Mouse (Mus musculus) neural tube, embryonic 13.5 days (tissue): ENCODE measurements at regions not wholly inside any gene's neighbourhood (a gene's known extent, or its start where the extent isn't known, plus 50 kb on each side); places are given as distances from the start of the nearest gene placed in this dataset.

Source experiments
- ATAC-seq: fragments of 200-750 bp; cut with Nextera tagmentation; 2 replicates; pipeline ENCODE4 v1.8.0; 2017; ENCODE audit warnings: low read depth, mild to moderate bottlenecking, moderate TSS enrichment, moderate library complexity
- H3K27ac ChIP-seq: fragments of 300-500 bp; sonication (generic); replicated peaks from 2 replicates; pipeline ENCODE4 v1.5.1; 2015; ENCODE audit warnings: moderate library complexity, mild to moderate bottlenecking, inconsistent platforms
- H3K27me3 ChIP-seq: fragments of 300-500 bp; sonication (generic); 2 replicates; pipeline ENCODE4 v1.6.1; 2015; ENCODE audit warnings: mild to moderate bottlenecking, inconsistent platforms
- H3K36me3 ChIP-seq: fragments of 300-500 bp; sonication (generic); 2 replicates; pipeline ENCODE4 v1.6.1; 2015; ENCODE audit warnings: mild to moderate bottlenecking, inconsistent platforms
- H3K4me1 ChIP-seq: fragments of 300-500 bp; sonication (generic); replicated peaks from 2 replicates; pipeline ENCODE4 v1.6.1; 2015; ENCODE audit warnings: inconsistent platforms
- H3K4me2 ChIP-seq: fragments of 300-500 bp; sonication (generic); 2 replicates; pipeline ENCODE4 v1.6.1; 2015; ENCODE audit warnings: inconsistent platforms, mild to moderate bottlenecking, moderate library complexity
- H3K4me3 ChIP-seq: fragments of 300-500 bp; sonication (generic); 2 replicates; pipeline ENCODE4 v1.5.1; 2015; ENCODE audit warnings: mild to moderate bottlenecking, inconsistent platforms
- H3K9ac ChIP-seq: fragments of 300-500 bp; sonication (generic); 2 replicates; pipeline ENCODE4 v1.6.1; 2015; ENCODE audit warnings: moderate library complexity, mild to moderate bottlenecking, inconsistent platforms
- H3K9me3 ChIP-seq: fragments of 300-500 bp; sonication (generic); 2 replicates; pipeline ENCODE4 v1.6.1; 2016; ENCODE audit warnings: inconsistent platforms
- WGBS: fragments of 180-500 bp; shearing (Covaris S2); methylation state at CpG from one replicate; pipeline ENCODE4 v1.1.7; 2015; 5-methylcytosine and 5-hydroxymethylcytosine counted together

DNA sequence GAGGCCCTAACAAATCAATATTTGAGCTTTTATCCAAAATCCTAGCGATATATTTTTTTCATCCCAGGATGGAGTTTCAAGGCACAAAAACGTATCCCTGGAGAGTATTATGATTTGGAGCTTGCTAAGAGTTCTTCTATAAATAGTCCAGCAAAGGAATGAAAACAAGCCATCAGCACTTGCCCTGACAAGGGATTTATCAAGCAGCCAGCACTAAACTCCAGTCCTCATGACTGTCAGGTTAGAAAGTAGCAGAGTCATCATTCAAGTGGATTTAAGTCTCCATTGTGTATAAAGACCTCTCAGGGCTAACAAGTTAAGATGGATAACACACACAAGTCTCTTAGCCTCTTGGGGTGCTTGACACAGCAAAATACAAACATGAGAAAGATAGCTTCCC is 148.6 kb upstream of the Ust start:
- Histone ChIP-seq H3K9ac (no peak overlapping the region), H3K4me1 (no peaks in the 10 kb centered on the region), H3K27ac (no peak overlapping the region), H3K27me3 (no peaks in the 10 kb centered on the region), H3K36me3 (no peaks in the 10 kb centered on the region), H3K4me2 (no peak overlapping the region), H3K4me3 (no peak overlapping the region), H3K9me3 (peaks cover 12% of the 10 kb centered on the region)
- WGBS = 78% methylated on average over 2 of the region's 2 CpGs
- no peak for ATAC-seq

DNA sequence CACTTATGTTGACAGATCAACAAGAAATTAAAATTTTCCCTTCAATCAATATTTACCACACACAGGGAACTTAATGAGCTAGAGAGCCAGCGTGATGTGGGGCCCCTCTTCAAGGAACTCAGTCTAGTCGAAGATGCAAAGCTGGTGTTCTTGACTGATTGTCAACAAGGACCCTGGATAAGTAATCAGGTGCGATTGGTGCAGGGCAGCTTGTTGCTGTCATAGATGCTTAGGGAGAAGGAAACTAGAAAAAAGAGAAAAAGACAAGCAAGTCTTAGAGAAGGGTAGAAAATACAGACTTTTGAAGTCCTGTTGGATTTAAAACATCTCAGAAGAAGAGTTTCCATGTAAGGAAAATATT is 140.3 kb upstream of the Ust start:
- H3K27me3 ChIP-seq = no peaks in the 10 kb centered on the region

DNA sequence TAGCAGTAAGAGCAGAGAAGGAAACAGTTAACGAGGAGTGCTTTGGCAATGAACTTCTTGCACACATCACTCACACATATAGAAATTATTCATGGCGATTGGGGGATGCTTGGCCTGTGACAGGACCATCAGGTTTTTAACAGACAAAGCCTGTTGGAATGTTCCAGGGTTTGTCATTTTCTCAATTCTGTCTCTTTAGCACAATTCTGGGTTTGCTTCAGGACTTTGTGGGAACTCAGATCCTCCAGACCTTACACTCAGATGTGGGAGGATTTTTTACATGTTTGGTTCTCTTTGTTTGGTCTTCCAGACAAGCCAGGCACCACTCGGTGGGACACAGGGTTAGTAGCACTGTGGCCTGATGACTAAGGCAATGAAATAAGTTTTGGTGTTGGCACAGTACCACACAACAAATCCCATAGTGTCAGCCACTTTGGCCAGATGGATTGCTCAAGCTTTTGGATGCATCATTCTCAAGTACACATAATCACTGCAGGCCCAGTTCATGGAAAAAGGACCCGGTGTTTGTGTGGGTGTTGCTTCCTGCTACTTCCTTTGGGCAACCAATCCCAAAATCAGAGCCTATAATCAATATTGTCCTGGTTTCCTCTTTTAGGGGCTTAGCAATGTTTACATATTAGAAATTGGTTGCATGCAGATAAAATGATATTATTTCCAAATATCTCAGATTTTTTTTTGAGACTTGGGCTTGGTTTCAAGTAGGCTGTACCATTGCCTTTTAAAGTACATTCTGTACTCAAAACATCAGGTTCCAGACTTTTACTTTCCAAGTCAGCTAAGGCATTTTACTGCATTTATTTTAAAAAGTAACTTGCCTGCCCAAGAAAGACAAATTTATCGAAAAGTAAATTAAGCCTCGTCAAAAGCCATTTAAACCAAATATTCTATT is 139.7 kb upstream of the Ust start:
- ATAC-seq = no peak
- Histone ChIP-seq H3K4me3 (no peak overlapping the region), H3K27me3 (no peaks in the 10 kb centered on the region), H3K9ac (no peak overlapping the region), H3K4me2 (no peak overlapping the region), H3K9me3 (no peaks in the 10 kb centered on the region), H3K36me3 (no peaks in the 10 kb centered on the region), H3K4me1 (no peaks in the 10 kb centered on the region), H3K27ac (no peak overlapping the region)
- 92% methylated on average over 6 of the region's 6 CpGs for WGBS

More for the DNA sequence above, 140.3 kb upstream of the Ust start:
- Histone ChIP-seq H3K9me3 (no peaks in the 10 kb centered on the region), H3K9ac (no peak overlapping the region), H3K27ac (no peak overlapping the region), H3K4me3 (no peak overlapping the region), H3K4me2 (no peak overlapping the region), H3K36me3 (no peaks in the 10 kb centered on the region), H3K4me1 (no peaks in the 10 kb centered on the region)
- WGBS = 89% methylated on average over 3 of the region's 3 CpGs
- no peak for ATAC-seq

DNA sequence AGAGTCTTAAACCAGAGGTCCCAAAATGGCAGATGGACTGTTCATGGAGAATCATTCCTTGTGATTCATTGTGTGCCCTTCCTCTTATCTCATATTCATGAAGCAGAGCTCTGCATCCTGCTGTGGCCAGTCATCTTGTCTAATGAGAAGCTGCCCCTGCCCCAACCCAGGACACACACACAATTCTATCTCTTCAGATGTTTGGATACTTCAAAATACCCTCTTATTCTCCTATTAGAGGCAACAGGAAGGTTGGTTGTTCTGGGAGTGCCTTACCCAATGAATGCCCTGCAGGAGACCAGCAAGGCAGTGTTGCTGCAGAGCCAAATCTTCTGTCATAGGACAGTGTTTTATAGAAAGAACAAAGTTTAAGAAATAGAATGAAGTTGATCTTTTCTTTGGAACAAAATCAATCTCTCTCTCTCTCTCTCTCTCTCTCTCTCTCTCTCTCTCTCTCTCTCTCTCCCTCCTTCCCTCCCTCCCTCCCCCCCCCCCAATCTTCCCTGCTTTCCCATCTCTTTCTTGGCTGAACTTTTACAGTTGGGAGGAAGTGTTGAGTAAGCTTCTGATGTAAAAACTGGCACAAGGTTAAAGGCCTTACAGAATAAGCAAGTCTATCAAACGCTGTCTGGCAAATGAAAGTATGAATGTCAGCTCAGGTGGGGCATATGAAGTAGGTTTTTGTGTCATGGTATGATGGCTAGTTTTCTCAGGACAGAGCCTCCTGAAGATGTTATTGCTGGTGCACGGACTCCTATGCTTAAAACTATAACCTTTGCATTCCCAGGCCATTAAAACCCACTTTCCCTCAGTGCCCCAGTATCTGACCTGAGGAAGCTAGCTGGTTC is 138.8 kb upstream of the Ust start:
- no peaks in the 10 kb centered on the region for H3K9me3 ChIP-seq
- H3K4me1 ChIP-seq = no peaks in the 10 kb centered on the region
- no peak overlapping the region for H3K9ac ChIP-seq
- ATAC-seq = no peak
- H3K36me3 ChIP-seq = no peaks in the 10 kb centered on the region
- H3K27ac ChIP-seq = no peak overlapping the region
- no peak overlapping the region for H3K4me3 ChIP-seq
- WGBS = 93% methylated on average over 2 of the region's 2 CpGs
- no peak overlapping the region for H3K4me2 ChIP-seq
- no peaks in the 10 kb centered on the region for H3K27me3 ChIP-seq

DNA sequence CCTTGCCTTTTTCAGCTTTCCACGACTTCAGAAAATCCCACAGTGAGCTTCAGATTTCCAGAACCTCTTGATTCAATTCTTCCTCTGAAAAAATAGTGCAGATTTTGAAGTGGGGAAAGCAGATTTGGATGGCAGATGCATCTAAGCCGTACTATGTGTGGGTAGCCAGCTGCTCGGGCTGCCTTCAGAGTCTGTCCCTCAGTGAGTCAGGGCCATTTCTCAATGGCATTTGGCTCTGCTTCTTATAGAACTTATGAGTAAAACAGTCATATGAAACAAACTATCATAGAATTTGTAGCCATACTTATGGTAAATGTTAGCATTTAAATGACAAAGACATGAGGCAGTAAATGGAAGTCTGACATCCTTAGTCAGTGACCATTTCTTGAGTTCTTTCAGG is 135.0 kb upstream of the Ust start:
- 92% methylated on average over 3 of the region's 3 CpGs for WGBS
- no peak for ATAC-seq
- no peaks in the 10 kb centered on the region for H3K4me1 ChIP-seq
- no peaks in the 10 kb centered on the region for H3K36me3 ChIP-seq
- H3K4me2 ChIP-seq = no peak overlapping the region
- H3K9ac ChIP-seq = no peak overlapping the region
- no peak overlapping the region for H3K4me3 ChIP-seq
- no peaks in the 10 kb centered on the region for H3K9me3 ChIP-seq
- no peaks in the 10 kb centered on the region for H3K27me3 ChIP-seq
- no peak overlapping the region for H3K27ac ChIP-seq

- no peaks in the 10 kb centered on the region for H3K4me1 ChIP-seq
- no peaks in the 10 kb centered on the region for H3K9me3 ChIP-seq
- no peak overlapping the region for H3K27ac ChIP-seq
- 79% methylated on average over 3 of the region's 3 CpGs for WGBS
- no peak overlapping the region for H3K9ac ChIP-seq
- H3K4me2 ChIP-seq = no peak overlapping the region
- H3K27me3 ChIP-seq = no peaks in the 10 kb centered on the region
- H3K36me3 ChIP-seq = no peaks in the 10 kb centered on the region
- no peak for ATAC-seq
- H3K4me3 ChIP-seq = no peak overlapping the region
Measured at GRCm38 (mm10) chr10:8642266-8642665, 123.6 kb upstream of the Ust start.

DNA sequence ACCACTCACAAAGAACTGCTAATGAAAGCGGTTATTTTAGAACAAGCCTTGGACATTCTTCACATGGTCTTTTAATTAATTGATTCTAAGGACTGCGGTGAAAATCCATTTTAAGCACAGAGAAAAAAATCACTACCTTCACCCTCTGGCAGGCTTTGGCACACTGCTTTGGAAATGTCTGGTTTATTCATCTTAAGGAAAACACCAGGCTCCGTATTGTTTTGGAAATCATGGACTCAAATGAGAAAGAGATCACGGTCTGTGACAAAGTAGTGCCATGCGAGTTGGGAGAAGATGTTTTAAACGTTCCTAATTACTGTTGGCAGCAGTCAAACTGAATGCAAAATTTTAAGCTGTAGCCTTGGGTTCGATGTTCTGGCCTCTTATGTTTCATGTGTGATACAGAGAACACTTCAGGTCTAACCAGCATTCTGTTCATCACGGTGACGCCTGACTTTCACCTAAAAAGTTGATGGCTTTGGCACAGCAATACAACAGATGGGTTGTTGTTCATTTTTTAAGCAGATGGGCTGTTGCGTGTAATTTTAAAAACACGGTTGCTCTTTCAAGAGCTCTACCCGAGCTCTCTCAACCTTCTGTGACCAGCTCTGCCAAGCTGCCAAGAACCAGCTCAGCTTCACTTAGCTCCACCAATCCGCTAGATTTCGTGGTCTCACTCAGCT is 105.7 kb upstream of the Ust start:
- 84% methylated on average over 14 of the region's 14 CpGs for WGBS
- no peaks in the 10 kb centered on the region for H3K27me3 ChIP-seq
- H3K4me2 ChIP-seq = no peak overlapping the region
- H3K4me3 ChIP-seq = no peak overlapping the region
- H3K36me3 ChIP-seq = no peaks in the 10 kb centered on the region
- H3K27ac ChIP-seq = no peak overlapping the region
- H3K9ac ChIP-seq = no peak overlapping the region
- ATAC-seq = no peak
- H3K4me1 ChIP-seq = no peaks in the 10 kb centered on the region
- H3K9me3 ChIP-seq = no peaks in the 10 kb centered on the region

DNA sequence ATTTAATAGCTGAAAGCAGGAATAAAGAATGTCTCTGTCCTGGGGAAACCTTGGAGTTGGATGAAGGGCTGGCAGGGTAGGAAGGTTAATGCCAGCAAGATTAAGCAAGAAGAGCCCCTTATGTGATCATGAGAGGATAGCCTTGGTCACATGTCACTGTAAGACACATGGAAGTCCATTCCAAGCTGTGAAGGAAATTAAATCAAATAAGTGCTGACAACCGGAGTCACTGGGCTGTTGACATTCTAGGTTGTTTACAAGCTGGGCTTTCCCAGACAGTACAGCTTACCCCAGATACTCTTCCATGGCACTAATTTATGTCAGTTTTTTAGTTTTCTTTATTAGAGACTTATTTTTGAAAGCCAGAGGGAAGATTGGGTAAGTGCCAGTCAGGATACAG is 100.1 kb upstream of the Ust start:
- no peaks in the 10 kb centered on the region for H3K9me3 ChIP-seq
- H3K4me1 ChIP-seq = no peaks in the 10 kb centered on the region
- no peak for ATAC-seq
- no peak overlapping the region for H3K4me3 ChIP-seq
- H3K4me2 ChIP-seq = no peak overlapping the region
- no peaks in the 10 kb centered on the region for H3K36me3 ChIP-seq
- H3K27ac ChIP-seq = no peak overlapping the region
- no peaks in the 10 kb centered on the region for H3K27me3 ChIP-seq
- H3K9ac ChIP-seq = no peak overlapping the region
- 90% methylated on average over 1 of the region's 1 CpGs for WGBS

DNA sequence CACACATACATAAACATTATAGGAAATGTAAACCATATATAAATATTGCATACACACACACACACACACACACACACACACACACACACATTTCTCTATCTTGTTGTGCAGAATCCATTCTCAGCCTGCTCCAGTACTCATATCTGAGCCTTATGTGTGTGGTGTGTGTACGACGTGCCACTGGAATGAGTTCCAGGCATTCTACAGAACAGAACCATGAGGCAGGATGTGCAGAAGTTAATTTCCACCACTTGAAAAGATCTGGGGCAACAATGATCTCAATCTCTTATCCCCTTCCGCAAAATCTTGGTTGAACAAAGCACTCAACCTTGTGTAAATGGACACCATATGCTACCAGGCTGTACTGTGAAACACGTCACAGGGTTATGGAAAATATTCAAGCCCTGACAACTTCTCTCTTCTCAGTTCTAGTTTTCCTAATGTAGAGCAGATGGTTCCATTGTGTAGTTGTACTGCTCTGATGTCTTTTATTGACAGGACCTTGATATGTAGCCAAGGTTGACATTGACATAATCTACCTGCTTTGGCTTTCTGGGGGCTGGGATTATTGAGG is 96.9 kb upstream of the Ust start:
- WGBS = 90% methylated on average over 4 of the region's 4 CpGs
- Histone ChIP-seq H3K36me3 (no peaks in the 10 kb centered on the region), H3K9ac (no peak overlapping the region), H3K4me2 (no peak overlapping the region), H3K9me3 (no peaks in the 10 kb centered on the region), H3K27ac (no peak overlapping the region), H3K4me1 (no peaks in the 10 kb centered on the region), H3K4me3 (no peak overlapping the region), H3K27me3 (no peaks in the 10 kb centered on the region)
- no peak for ATAC-seq

- Histone ChIP-seq H3K27ac (peak overlapping the region; percentile 42; the same call in 1 of the 2 replicates), H3K4me3 (no peak overlapping the region), H3K36me3 (no peaks in the 10 kb centered on the region), H3K9me3 (no peaks in the 10 kb centered on the region), H3K4me1 (no peaks in the 10 kb centered on the region), H3K4me2 (no peak overlapping the region), H3K27me3 (no peaks in the 10 kb centered on the region), H3K9ac (no peak overlapping the region)
- peak; percentile 43; the same call in 1 of the 2 replicates for ATAC-seq
- 66% methylated on average over 5 of the region's 5 CpGs for WGBS
Measured at GRCm38 (mm10) chr10:8589871-8590533, 71.4 kb upstream of the Ust start.

DNA sequence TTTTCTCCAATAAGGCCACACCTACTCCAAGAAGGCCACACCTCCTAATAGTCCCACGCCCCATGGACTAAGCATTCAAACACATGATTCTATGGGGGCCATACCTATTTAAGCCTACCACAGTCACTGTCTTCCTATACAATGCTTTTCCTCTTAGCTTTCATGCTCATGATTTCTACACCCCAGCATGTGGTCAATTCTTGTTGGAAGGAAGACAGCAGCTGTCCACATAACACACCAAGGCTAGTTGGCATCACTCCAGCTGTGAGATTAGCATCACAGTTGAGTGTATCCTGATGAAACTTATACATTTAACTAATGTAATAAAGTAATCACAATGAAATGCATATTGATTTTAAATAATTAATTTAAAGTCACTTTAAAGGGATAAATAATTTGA is 70.5 kb upstream of the Ust start:
- ATAC-seq = no peak
- no peak overlapping the region for H3K9ac ChIP-seq

More for the DNA sequence above, 70.5 kb upstream of the Ust start:
- Histone ChIP-seq H3K4me3 (no peak overlapping the region), H3K27me3 (no peaks in the 10 kb centered on the region), H3K9me3 (no peaks in the 10 kb centered on the region), H3K36me3 (no peaks in the 10 kb centered on the region), H3K27ac (no peak overlapping the region), H3K4me2 (no peak overlapping the region), H3K4me1 (peaks cover 5% of the 10 kb centered on the region)
- WGBS = 76% methylated on average over 1 of the region's 1 CpGs
